Mouse (Mus musculus): ENCODE measurements around the gene Tecpr2.

DNA sequence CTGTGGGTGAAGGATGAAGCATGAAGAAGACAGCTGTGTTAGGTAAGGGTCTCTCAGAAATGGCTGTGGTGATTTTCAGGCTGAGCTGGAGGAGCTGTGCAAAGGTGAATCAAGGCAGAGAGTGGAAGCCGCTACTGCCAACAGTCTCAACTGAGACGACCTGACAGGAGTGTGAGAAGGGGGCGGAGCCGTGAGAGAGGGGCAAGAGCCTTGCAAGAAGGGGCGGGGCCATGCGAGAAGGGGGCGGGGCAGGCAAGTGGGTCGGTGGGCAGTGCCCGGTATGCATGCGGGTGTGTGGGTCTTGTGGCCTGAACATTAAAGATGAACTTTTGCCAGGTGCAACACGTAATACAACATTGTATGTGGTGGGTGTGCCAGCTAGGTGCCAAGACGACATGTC is 105.6 kb downstream of the Tecpr2 start:
- no peak for TF ChIP-seq ZNF384 (IDR thresholded peaks at IDR 0.05; ENCODE audit: low read depth, low read length)
- no peak for TF ChIP-seq HCFC1 (IDR thresholded peaks at IDR 0.05; ENCODE audit: borderline replicate concordance, insufficient read depth, low read length)

Measured in ES-E14 (cell line).